Mouse (Mus musculus): ENCODE measurements around the gene Dusp10. TPM values are rescaled to one million over a fixed set of nuclear protein-coding genes. Genes with fewer than 3 reads are reported as not detected.

Dusp10 gene
- total and polyA plus RNA-seq, 2 experiments from 2014 or later: 6.3 to 11.7 TPM

- Histone ChIP-seq H3K4me1 (ENCODE audit: insufficient read depth, low read length) (no peaks in the 10 kb centered on the region), H3K4me3 (ENCODE audit: low read length) (peak overlapping the region; percentile 56), H3K9ac (replicated peaks; ENCODE audit: low read length) (peak overlapping the region; percentile 51), H3K4me2 (ENCODE audit: low read depth, low read length) (peak overlapping the region; percentile 96), H3K36me3 (ENCODE audit: insufficient read depth, low read length) (no peaks in the 10 kb centered on the region), H3K27ac (no peak overlapping the region), H3K9me3 (ENCODE audit: low read length) (no peaks in the 10 kb centered on the region), H3K27me3 (ENCODE audit: insufficient read depth, low read length) (no peaks in the 10 kb centered on the region)
- ATAC-seq: no peak
- 6% methylated on average over 12 of the region's 12 CpGs for WGBS
- peak; percentile 18 for DNase-seq (ENCODE audit: low spot score)
- TF ChIP-seq CTCF (IDR thresholded peaks at IDR 0.05; ENCODE audit: low read depth): no peak
Observed at GRCm38 (mm10) chr1:184035346-184035903, 22.3 kb downstream of the Dusp10 start.

GRCm38 (mm10) chr1:184037802-184038201, 24.7 kb downstream of the Dusp10 start:
- no peaks in the 10 kb centered on the region for H3K27me3 ChIP-seq (ENCODE audit: insufficient read depth, low read length)
- TF ChIP-seq CTCF (IDR thresholded peaks at IDR 0.05; ENCODE audit: low read depth): no peak
- H3K4me3 ChIP-seq (ENCODE audit: low read length): no peak overlapping the region
- no peak overlapping the region for H3K9ac ChIP-seq (replicated peaks; ENCODE audit: low read length)
- H3K9me3 ChIP-seq (ENCODE audit: low read length): no peaks in the 10 kb centered on the region
- H3K27ac ChIP-seq: no peak overlapping the region
- H3K4me1 ChIP-seq (ENCODE audit: insufficient read depth, low read length): no peaks in the 10 kb centered on the region; the same call in 1 of the 2 replicates
- WGBS: 91% methylated on average over 4 of the region's 4 CpGs
- H3K4me2 ChIP-seq (ENCODE audit: low read depth, low read length): no peak overlapping the region
- no peak for ATAC-seq
- H3K36me3 ChIP-seq (ENCODE audit: insufficient read depth, low read length): no peaks in the 10 kb centered on the region
- DNase-seq (ENCODE audit: low spot score): no peak

- 93% methylated on average over 10 of the region's 10 CpGs for WGBS
- Histone ChIP-seq H3K36me3 (ENCODE audit: insufficient read depth, low read length) (no peaks in the 10 kb centered on the region), H3K27me3 (ENCODE audit: insufficient read depth, low read length) (no peaks in the 10 kb centered on the region), H3K4me3 (ENCODE audit: low read length) (no peak overlapping the region), H3K4me1 (ENCODE audit: insufficient read depth, low read length) (no peaks in the 10 kb centered on the region; the same call in 1 of the 2 replicates), H3K27ac (no peak overlapping the region), H3K9ac (replicated peaks; ENCODE audit: low read length) (no peak overlapping the region), H3K9me3 (ENCODE audit: low read length) (no peaks in the 10 kb centered on the region), H3K4me2 (ENCODE audit: low read depth, low read length) (no peak overlapping the region)
- TF ChIP-seq CTCF (IDR thresholded peaks at IDR 0.05; ENCODE audit: low read depth): no peak
- DNase-seq (ENCODE audit: low spot score): no peak
- no peak for ATAC-seq
Observed at GRCm38 (mm10) chr1:184039301-184039700, 26.2 kb downstream of the Dusp10 start.

- Histone ChIP-seq H3K4me3 (ENCODE audit: low read length) (no peak overlapping the region), H3K4me1 (ENCODE audit: insufficient read depth, low read length) (no peaks in the 10 kb centered on the region; the same call in 1 of the 2 replicates), H3K36me3 (ENCODE audit: insufficient read depth, low read length) (no peaks in the 10 kb centered on the region), H3K4me2 (ENCODE audit: low read depth, low read length) (peak overlapping the region; percentile 22; the same call in 1 of the 2 replicates), H3K9me3 (ENCODE audit: low read length) (no peaks in the 10 kb centered on the region), H3K27ac (no peak overlapping the region), H3K9ac (replicated peaks; ENCODE audit: low read length) (no peak overlapping the region), H3K27me3 (ENCODE audit: insufficient read depth, low read length) (no peaks in the 10 kb centered on the region)
- TF ChIP-seq CTCF (IDR thresholded peaks at IDR 0.05; ENCODE audit: low read depth): no peak
- DNase-seq (ENCODE audit: low spot score) (no peak), ATAC-seq (no peak)
- WGBS: 84% methylated on average over 11 of the region's 11 CpGs
Observed at GRCm38 (mm10) chr1:184040181-184040580, 27.1 kb downstream of the Dusp10 start.

GRCm38 (mm10) chr1:184040906-184041305, 27.8 kb downstream of the Dusp10 start:
- no peak for TF ChIP-seq CTCF (IDR thresholded peaks at IDR 0.05; ENCODE audit: low read depth)
- Histone ChIP-seq H3K9ac (replicated peaks; ENCODE audit: low read length) (no peak overlapping the region), H3K27me3 (ENCODE audit: insufficient read depth, low read length) (no peaks in the 10 kb centered on the region), H3K4me2 (ENCODE audit: low read depth, low read length) (peak overlapping the region; percentile 6; the same call in 1 of the 2 replicates), H3K27ac (no peak overlapping the region), H3K4me1 (ENCODE audit: insufficient read depth, low read length) (no peaks in the 10 kb centered on the region; the same call in 1 of the 2 replicates), H3K9me3 (ENCODE audit: low read length) (no peaks in the 10 kb centered on the region), H3K36me3 (ENCODE audit: insufficient read depth, low read length) (no peaks in the 10 kb centered on the region), H3K4me3 (ENCODE audit: low read length) (no peak overlapping the region)
- no peak for DNase-seq (ENCODE audit: low spot score)
- no peak for ATAC-seq
- 77% methylated on average over 1 of the region's 1 CpGs for WGBS

- ATAC-seq (no peak), DNase-seq (ENCODE audit: low spot score) (peak; percentile 43)
- Histone ChIP-seq H3K4me3 (ENCODE audit: low read length) (no peak overlapping the region), H3K9me3 (ENCODE audit: low read length) (no peaks in the 10 kb centered on the region), H3K4me2 (ENCODE audit: low read depth, low read length) (0 out of 2 replicates have a peak overlapping the region, but pooled peaks have one; percentile 25), H3K27ac (no peak overlapping the region), H3K9ac (replicated peaks; ENCODE audit: low read length) (no peak overlapping the region), H3K4me1 (ENCODE audit: insufficient read depth, low read length) (no peaks in the 10 kb centered on the region; the same call in 1 of the 2 replicates), H3K27me3 (ENCODE audit: insufficient read depth, low read length) (no peaks in the 10 kb centered on the region), H3K36me3 (ENCODE audit: insufficient read depth, low read length) (no peaks in the 10 kb centered on the region)
- 58% methylated on average over 9 of the region's 9 CpGs for WGBS
- TF ChIP-seq CTCF (IDR thresholded peaks at IDR 0.05; ENCODE audit: low read depth): no peak
Observed at GRCm38 (mm10) chr1:184041778-184042573, 28.9 kb downstream of the Dusp10 start.
